Mouse (Mus musculus) testis, adult 2 months (tissue): Measurements from ENCODE around the gene Antxr1. TPM values are rescaled to one million over a fixed set of nuclear protein-coding genes. Genes with fewer than 3 reads are reported as not detected.

Experiments used
- H3K27ac ChIP-seq: fragments of 200-500 bp; 2 replicates; pipeline ENCODE4 v1.5.1; 2012; ENCODE audit warnings: low read depth, low read length; ENCODE audit not compliant: control insufficient read depth, insufficient read depth
- H3K27me3 ChIP-seq: fragments of 200-500 bp; 2 replicates; pipeline ENCODE4 v1.6.1; 2012; ENCODE audit warnings: mild to moderate bottlenecking, low read length, moderate library complexity; ENCODE audit not compliant: control insufficient read depth, insufficient read depth
- H3K36me3 ChIP-seq: fragments of 200-500 bp; 2 replicates; pipeline ENCODE4 v1.6.1; 2012; ENCODE audit warnings: mild to moderate bottlenecking, low read length; ENCODE audit not compliant: control insufficient read depth, insufficient read depth
- H3K4me1 ChIP-seq: fragments of 200-500 bp; 2 replicates; pipeline ENCODE4 v1.6.1; 2012; ENCODE audit warnings: low read length; ENCODE audit not compliant: control insufficient read depth, insufficient read depth
- H3K4me3 ChIP-seq: fragments of 200-500 bp; 2 replicates; pipeline ENCODE4 v1.5.1; 2012; ENCODE audit warnings: low read depth, mild to moderate bottlenecking, low read length, moderate library complexity, mixed read lengths; ENCODE audit not compliant: control insufficient read depth
- CTCF ChIP-seq: fragments of 200-500 bp; IDR thresholded peaks from 2 replicates; pipeline ENCODE4 v1.5.1; 2012; ENCODE audit warnings: low read depth, mild to moderate bottlenecking, inconsistent platforms, low read length, moderate library complexity; ENCODE audit not compliant: control insufficient read depth, insufficient read depth, insufficient replicate concordance
- POLR2A ChIP-seq: fragments of 200-500 bp; IDR thresholded peaks from 2 replicates; pipeline ENCODE4 v1.6.1; 2012; ENCODE audit warnings: low read depth, mild to moderate bottlenecking, inconsistent platforms, low read length, moderate library complexity; ENCODE audit not compliant: control insufficient read depth
- polyA plus RNA-seq: library from polyadenylated mRNA; depleted of rRNA; stranded (reverse); fragments of >200 nt; gene quantifications from 2 replicates; pipeline ENCODE4 v1.2.3, GENCODE M21; 2012

Antxr1 gene
- polyA plus RNA-seq, 1 experiment: 0.62 TPM

DNA sequence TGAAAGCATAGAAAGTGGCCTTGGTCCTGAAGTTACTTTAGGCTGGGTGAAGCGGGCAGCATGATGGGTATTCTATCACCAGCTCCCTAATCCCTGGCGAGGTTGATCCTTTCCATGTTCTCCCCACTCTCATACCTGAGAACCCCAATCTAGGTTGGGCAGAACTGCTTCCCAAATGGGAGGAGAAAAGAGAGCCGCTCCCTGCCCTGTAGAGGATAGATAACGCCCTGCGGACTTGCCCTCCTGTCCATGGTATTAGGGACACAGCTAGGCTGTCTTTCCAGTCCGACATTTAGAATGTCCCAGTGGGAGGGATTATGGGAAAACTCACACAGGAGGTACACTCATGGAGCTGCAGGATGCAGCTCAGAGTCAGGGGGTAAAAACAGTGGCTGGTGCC lies 165.3 kb downstream of the Antxr1 start:
- Histone ChIP-seq H3K4me1 (peaks cover 6% of the 10 kb centered on the region), H3K27me3 (no peaks in the 10 kb centered on the region), H3K36me3 (no peaks in the 10 kb centered on the region), H3K4me3 (no peak overlapping the region), H3K27ac (no peak overlapping the region; the same call in 1 of the 2 replicates)
- TF ChIP-seq POLR2A (no peak), CTCF (no peak)

DNA sequence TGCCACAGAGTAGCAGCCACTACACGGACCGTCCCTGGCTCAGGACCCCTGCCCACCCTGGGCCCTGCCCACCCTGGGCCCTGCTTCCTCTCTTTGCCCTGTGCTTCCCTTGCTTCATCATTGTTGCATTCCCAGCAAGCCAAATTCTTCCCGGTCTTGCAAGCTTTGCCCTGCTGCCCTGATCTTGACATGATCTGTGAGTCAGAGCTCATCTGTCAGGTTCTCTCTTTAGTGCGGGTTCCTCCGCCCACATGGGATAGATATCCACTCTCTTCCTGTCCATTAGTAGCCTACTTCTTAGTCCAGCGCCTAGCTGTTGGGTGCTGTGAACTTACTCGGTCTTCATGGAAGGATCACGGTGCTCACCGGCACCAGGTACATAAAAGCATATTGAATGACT lies 167.6 kb downstream of the Antxr1 start:
- Histone ChIP-seq H3K4me3 (no peak overlapping the region), H3K36me3 (no peaks in the 10 kb centered on the region)
- TF ChIP-seq POLR2A: no peak
- TF ChIP-seq CTCF: no peak

DNA sequence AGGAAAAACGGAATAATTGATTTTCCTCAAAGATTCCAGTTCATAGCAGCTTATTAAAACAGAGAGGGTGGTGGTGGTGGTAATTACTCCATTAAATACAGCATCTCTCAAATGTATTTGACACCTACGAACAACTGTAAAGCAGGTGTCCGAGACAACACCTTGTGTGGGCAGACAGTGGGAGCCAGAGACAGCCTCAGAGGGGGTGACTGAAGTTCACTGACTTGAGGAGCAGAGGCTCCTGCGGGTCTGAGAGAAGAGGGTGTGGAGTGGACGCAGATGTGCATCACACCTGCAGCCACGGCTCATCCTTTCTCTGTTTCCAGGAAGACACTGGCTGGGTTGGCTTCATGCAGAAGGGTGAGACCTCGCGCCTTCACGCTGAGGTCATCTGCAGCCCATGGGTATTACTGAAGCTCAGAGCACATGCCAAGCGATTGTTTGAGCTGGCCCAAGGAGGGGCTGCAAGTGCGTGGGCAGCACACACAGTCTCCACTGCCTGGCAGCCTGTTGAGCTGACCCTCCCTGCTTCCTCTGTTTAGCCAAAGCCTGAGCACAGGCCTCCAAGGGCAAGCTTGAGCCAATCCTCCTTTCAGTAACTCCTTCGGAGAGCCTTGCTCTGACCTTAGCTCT lies 168.8 kb downstream of the Antxr1 start:
- Histone ChIP-seq H3K4me1 (peaks cover 6% of the 10 kb centered on the region), H3K27ac (no peak overlapping the region), H3K4me3 (no peak overlapping the region), H3K36me3 (no peaks in the 10 kb centered on the region), H3K27me3 (no peaks in the 10 kb centered on the region)
- no peak for TF ChIP-seq POLR2A
- no peak for TF ChIP-seq CTCF

More for the DNA sequence above, 167.6 kb downstream of the Antxr1 start:
- Histone ChIP-seq H3K27me3 (no peaks in the 10 kb centered on the region), H3K27ac (no peak overlapping the region), H3K4me1 (peaks cover 6% of the 10 kb centered on the region)

DNA sequence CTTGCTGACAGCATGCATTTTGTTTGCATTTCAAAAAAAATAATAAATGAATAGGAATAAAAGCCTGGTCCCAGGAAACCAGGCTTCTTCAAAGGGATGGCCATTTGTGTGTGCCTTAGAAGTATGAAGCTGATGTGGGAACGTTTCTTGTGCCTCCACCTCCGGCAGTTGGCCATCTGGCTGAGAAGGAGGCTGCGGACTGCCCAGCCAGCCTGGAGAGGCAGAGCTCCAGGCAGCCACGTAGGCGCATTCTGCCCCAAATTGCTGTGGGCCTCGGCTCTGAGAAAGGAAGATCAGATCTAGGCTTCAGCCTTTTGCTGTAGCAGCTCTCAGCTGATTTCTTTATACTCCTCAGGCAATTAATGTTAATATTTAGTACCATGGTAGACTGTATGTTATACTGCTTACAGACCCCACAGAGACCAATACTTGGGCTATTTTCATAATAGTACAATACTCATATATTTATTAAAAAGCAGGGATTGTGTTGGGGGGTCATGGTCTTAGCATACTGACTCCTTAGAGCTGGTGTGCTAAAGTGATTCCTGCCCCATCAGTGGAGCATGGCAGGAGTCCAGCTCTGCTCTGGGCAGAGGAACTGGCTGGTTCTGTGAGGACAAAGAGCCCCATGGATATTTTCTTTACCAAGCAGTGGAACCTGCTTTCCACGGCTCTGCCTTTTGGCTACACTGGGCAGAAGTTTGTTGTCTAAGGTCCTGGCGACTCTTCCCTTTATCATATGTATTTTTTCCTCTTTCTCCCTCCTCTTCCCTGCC lies 169.9 kb downstream of the Antxr1 start:
- H3K4me1 ChIP-seq: peaks cover 4% of the 10 kb centered on the region
- H3K4me3 ChIP-seq: no peak overlapping the region
- no peak overlapping the region for H3K27ac ChIP-seq
- H3K27me3 ChIP-seq: no peaks in the 10 kb centered on the region
- H3K36me3 ChIP-seq: no peaks in the 10 kb centered on the region
- TF ChIP-seq POLR2A (no peak), CTCF (no peak)

DNA sequence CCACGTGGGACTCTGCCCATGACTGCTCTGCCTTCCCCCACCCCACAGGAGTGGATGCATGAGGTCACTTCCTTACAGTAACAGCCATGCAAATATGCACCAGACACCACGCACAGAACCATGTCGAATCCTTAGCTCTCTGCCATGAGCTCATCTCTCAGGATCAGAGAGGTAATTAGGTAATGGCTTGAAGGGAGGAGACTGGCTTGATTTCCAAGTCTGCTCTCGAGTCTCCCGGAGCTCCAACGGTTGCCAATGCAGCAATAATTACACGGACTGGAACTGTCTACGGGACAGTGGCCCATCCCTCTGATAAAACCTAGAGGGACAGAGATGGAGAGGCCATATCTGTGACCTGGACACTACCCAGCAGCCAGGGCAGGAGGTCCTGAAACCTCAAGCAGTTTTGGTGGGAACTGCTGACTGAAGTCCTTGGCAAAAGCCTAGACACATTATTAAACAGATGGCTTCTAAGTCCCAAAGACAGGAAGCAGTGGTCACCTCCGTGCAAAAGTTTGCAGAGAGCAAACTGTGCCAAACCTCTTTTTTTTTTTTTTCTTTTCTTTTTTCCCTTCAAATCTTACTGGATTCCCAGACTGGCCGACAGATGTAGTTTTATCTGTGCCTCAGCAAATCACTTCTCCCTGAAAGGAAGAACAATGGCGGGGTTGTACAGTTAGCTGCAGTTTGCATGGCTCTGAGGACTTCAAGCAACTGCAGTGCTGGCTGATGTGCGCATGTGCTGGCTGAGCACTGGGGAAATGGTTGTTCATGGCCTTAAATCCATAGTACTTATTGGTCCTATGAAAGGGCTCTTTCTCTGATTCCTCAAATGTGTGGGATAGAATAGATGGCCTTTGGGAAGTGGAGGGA lies 174.0 kb downstream of the Antxr1 start:
- no peaks in the 10 kb centered on the region for H3K27me3 ChIP-seq
- H3K27ac ChIP-seq: no peak overlapping the region
- no peak for TF ChIP-seq POLR2A
- no peak for TF ChIP-seq CTCF

DNA sequence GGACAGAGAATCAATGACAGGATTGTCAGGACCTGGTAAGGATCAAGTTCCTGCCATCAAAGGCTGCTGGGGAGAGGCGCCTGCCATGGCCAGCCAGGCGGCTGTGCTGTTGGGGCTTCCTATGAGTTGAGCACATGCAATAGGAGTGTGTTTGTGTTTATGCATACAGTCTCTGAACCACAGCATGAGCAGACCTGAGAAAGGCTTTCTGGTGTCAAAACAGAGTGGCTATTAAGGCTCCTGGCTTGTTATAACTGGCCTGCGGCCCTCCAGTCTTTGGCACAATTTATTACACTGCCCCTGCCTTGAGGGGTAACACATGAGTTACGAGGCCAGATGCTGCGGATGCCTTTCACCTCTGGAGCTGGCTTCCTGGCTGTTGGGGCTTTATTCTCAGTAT lies 175.4 kb downstream of the Antxr1 start:
- no peak overlapping the region for H3K27ac ChIP-seq
- TF ChIP-seq POLR2A: no peak
- no peak for TF ChIP-seq CTCF
- no peak overlapping the region for H3K4me3 ChIP-seq
- H3K27me3 ChIP-seq: no peaks in the 10 kb centered on the region
- H3K4me1 ChIP-seq: no peaks in the 10 kb centered on the region
- no peaks in the 10 kb centered on the region for H3K36me3 ChIP-seq

More for the DNA sequence above, 174.0 kb downstream of the Antxr1 start:
- no peaks in the 10 kb centered on the region for H3K4me1 ChIP-seq
- no peaks in the 10 kb centered on the region for H3K36me3 ChIP-seq
- H3K4me3 ChIP-seq: no peak overlapping the region
